Mouse (Mus musculus): ENCODE measurements around the gene Sox30.

Gene Sox30

DNA sequence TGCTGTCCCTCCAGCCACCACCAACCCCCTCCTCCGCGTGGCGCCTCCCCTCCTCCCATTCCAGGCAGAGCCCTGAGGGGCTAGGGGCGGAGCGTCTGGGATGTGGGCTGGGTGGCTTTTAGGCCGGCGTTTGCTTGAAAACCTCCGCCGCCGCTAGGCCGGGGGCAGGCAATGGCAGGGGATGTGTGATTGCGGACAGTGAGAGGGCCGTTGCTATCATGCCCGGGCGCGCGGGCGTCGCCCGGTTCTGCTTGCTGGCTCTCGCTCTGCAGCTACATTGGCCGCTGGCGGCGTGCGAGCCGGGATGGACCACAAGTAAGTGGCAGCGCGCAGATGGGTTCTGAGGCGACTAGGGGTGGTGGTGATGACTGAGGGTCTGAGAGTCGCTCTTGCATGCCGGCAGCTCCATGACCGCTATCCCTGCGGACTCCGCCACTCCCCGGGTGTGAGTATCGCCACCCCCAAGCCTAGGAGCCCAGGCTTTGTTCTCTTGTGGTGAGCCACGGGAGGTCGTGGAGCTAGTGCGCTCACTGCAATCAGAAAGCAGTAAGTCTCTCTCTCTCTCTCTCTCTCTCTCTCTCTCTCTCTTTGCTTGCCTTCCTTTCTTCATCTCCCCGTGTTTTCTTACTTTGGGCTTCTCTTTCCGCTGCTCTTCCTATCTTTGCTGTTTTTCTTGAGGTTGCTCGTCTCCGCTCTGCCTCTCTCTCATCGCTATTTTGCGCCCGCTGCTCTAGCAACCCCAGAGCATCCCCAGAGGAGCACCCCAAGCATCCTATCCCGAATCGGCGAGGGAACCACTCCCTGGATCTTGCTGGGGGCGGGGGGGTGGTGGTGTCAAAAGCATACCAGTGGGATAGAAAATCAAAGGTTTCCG lies 76.0 kb downstream of the Sox30 start, which contains the start of gene Adam19:
TSS of gene Adam19 (plus strand) at position 97 of the 874 bp plus-strand sequence.
- peak; percentile 52 to 59 for DNase-seq (ENCODE audit: low spot score in 2 of 2)

- peak in 1 of 2 experiments; percentile 13 for DNase-seq (ENCODE audit: low spot score in 2 of 2)
Observed at GRCm38 (mm10) chr11:46056770-46057411, 76.8 kb downstream of the Sox30 start.

DNA sequence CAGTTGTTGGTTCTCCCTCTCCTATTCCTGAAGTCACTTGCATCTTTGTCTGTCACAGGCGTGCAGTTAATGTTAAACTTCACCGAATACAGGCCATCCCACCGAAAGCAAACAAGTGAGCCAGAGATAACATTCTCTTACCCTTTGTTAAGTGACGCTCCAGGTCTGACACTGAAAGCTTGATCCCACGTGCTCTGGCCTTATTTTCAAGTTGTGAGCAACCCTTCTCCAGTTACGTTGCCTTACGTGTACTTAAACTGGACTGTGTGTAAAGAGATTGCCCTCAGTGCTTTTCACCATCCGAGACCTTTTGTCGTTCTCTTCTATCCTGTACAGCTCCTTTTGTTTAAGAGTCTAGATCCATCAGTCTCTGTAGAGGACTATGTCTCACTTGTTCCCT lies 77.9 kb downstream of the Sox30 start:
- DNase-seq (ENCODE audit: low spot score in 2 of 2) = no peak

DNA sequence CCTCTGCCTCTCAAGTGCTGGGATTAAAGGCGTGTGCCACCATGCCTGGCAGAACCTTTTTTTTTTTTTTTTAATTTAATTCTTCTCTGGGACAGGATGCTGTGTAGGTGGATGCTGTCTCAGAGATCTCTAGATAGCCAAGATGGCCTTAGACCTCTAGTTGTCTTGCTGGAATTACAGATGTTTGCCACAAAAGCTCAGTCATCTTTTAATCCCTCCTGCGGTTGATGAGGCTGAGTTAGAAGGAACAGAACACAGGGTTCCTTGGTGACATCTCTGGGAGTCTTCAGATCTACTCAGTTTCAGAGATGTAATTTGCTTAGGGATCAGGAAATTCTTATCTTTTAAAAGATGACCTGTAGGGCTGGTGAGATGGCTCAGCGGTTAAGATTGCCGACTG lies 78.8 kb downstream of the Sox30 start:
- no peak for DNase-seq (ENCODE audit: low spot score in 2 of 2)

- no peak for DNase-seq (ENCODE audit: low spot score in 2 of 2)
Observed at GRCm38 (mm10) chr11:46059887-46060650, 80.0 kb downstream of the Sox30 start.

DNA sequence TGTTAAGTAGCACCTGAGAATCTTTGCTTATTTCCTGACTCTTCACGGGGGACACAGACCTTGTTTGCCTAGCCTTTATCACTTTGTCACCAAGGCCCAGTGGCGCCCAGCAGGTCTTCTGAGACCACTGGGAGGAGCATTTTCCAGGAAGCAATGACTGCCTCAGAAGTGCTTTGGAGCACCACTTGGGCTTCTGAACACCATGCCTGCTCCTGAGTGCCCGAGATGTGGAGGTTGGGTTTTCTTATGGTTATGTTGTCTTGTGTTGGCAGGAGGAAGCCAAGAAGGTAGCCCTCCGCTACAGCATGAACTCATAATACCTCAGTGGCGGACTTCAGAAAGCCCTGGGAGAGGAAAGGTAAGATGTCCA lies 80.5 kb downstream of the Sox30 start:
- no peak for DNase-seq (ENCODE audit: low spot score in 2 of 2)

GRCm38 (mm10) chr11:46061776-46062445 lies 81.8 kb downstream of the Sox30 start:
- no peak for DNase-seq (ENCODE audit: low spot score in 2 of 2)

- no peak for DNase-seq (ENCODE audit: low spot score in 2 of 2)
Observed at GRCm38 (mm10) chr11:46062569-46062968, 82.5 kb downstream of the Sox30 start.

- no peak for DNase-seq (ENCODE audit: low spot score in 2 of 2)
Observed at GRCm38 (mm10) chr11:46062993-46063731, 83.1 kb downstream of the Sox30 start.

DNA sequence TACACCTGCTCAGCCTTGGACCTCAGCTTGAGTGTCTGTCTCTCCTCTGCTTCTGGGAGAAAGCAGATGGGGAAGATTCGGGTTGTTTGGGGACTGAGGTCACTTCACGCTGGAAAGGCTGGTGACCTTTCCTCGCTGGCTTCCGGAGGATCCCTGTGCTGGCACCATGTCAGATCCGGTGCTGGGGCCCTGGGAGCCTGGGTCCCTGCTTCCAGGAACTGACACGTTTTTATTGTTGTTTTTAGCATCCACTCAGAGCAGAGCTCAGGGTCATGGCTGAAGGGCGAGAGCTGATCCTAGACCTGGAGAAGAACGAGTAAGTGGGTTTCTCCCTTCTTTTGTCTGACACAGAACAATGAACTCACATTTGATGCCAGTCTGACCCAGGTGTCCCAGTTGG lies 84.7 kb downstream of the Sox30 start:
- DNase-seq (ENCODE audit: low spot score in 2 of 2) = no peak

DNA sequence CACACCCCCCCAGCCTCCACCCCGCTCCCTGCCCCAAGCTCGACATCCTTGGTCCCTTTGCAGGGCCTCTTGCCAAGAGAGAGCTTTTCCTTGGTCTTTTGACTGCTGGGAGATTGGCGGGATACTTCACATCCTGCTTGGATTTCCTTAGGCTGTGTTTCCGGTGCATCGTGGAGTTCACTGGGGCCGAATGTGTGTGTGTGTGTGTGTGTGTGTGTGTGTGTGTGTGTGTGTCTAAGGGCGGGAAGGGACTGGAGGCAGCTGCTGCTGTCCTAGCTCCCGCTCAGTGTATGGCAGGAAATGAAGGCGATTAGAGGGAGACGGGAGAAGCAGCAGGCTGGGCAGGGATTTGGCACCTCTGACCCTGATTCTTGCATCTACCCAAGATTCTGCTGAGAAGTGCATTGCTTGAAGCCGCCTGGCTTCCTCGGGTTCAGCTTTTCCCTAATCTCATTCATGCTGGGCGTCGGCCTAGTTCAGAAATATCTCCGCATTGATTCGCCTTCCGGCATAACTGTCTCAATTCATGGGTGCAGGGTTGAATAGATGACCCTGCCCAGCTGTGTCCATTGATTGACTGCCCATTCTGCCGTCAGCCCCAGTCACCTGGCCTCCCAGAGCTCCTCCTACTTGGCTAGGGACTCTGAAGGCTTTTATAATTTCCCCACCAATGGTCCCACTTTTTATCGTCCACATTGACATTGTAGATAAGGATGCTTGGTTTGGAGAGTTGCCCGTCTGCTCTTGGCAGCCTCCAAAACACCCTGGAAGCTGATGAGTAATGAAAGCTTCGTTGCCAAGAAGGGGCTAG lies 85.3 kb downstream of the Sox30 start:
- no peak for DNase-seq (ENCODE audit: low spot score in 2 of 2)

Measured in frontal cortex, postnatal 25 days (tissue).